Mouse (Mus musculus) kidney, adult 2 months (tissue): ENCODE measurements around the gene Scrn3.

Experiments used
- CTCF ChIP-seq: fragments of 200-500 bp; conservative IDR thresholded peaks from 2 replicates; pipeline ENCODE4 v1.5.1; 2011; ENCODE audit warnings: low read depth, mild to moderate bottlenecking, control low read depth, low read length, moderate library complexity, mixed read lengths; ENCODE audit not compliant: insufficient read depth, insufficient read length
- POLR2A ChIP-seq: fragments of 200-500 bp; IDR thresholded peaks from one replicate; pipeline ENCODE4 v1.6.1; 2011; ENCODE audit warnings: low read depth, low read length, control low read depth

DNA sequence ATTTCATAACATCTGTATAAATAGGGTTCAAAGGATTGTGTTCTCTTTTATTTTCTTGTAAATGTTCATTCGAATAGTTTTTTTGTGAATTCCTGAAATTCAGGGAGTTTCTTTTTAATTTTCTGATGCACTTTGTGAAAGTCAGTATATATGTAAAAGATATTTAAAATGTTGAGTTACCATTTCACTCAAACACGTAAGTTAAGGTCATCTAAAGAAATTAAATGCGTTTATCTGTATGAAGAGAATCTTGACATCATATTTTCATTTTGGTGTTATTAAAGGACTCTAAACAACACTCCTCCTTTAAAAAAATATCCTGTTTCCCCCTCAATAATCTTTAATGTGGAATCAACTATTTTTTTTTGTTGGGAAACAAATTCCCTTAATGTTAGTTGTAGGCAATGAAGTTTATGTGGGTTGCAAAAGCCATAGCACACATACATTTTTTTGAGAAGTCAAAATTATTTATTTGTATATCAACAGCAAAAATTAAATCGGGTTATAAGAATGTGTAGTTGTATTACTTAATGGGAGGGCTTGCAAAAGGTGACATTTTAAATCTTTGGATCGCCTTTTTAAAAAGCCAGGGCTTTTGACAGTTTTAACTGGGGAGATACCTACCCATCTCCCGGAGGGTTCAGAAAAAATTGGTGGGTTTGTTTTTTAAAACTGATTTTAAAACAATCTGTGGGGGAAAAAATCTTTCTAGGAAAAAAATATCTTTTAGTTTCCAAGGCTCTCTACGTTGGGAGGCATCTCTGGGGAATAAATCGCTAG lies 37.0 kb upstream of the Scrn3 start:
- TF ChIP-seq CTCF, result no peak
- TF ChIP-seq POLR2A, result no peak
